Mouse (Mus musculus) ovary, adult 18-20 months (tissue): ENCODE results near the gene Chka.

Source experiments
- DNase-seq: peaks from one replicate; pipeline ENCODE4 v3.0.0; 2022; ENCODE audit warnings: low spot score, mixed read lengths

Gene Chka

DNA sequence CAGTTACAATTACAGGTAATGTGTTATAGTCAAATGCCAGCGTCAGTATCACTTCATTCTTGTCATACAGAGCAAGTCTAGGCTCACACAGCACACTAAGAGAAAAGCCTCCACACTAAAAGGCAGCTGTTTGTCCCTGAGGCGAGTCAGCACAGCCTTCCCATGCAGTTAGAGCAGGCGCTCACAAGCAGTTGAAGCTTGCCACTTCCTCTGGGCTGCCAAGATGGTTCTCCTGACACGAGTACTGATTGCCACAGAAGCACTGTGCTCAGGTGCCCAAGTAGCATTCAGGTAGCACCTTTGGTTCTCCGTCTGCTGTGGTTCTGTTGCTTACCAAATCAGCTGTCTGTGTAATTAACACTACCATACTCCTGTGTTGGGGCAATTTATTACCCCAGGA lies 37.5 kb downstream of the Chka start:
- no peak for DNase-seq

DNA sequence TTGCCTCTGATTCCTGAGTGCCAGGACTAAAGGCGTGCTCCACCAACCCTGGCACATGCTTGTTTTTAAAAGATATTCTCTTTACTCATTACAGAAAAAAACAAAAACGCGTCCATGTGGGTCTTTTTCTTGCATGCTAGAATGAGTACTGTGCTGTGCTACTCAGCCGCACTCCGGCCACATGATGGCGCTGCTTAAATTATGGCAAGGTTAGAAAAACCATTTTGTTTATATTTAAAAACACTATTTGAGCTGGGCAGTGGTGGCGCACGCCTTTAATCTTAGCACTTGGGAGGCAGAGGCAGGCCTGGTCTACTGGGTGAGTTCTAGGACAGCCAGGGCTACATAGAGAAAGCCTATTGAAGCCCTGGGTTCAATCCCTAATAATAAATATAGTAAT lies 38.6 kb downstream of the Chka start:
- DNase-seq = no peak

DNA sequence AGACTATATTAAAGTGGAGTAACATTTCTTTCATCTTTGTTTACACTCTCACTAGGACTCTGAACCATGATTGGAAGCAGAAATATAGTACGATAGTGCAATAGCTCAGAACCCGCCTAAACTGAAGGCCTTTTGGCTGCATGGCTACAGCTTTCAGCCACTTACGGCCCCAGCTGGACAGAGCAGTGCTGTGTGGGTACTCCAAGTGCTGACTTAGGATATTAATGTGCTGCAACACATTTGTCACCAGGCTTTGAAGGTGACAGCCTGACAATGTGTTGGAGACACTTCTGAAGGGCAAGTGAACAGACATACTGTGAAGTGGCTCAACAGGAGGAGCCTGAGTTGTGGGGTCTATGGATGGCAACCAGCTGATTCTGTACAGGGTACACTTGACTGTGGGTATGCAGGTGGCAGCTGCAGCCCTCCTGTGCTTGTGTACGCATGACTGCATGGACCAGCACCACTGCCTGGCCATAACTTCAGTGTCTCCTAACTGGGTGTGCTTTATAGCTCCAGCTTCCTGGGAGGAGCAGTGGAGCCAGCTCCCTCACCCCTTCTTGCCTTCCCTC lies 42.1 kb downstream of the Chka start:
- no peak for DNase-seq

DNA sequence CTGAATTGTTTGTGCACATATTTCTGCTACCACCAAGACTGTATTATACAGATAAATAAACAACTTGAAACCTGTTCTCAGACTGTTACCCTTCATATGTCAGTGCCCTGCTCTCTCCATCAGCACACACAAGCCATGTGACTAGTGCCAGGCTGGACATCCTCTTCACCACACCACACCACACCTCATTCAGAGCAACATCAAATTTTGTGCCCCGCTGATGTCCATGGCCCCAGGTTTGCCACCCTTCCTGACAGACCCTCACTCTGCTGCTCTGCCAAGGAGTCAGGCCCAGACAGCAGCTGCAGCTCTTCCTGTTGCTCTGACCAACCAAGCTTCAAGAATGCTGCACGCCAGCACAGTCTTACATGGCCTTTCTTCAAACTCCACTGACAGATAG lies 42.7 kb downstream of the Chka start:
- no peak for DNase-seq

DNA sequence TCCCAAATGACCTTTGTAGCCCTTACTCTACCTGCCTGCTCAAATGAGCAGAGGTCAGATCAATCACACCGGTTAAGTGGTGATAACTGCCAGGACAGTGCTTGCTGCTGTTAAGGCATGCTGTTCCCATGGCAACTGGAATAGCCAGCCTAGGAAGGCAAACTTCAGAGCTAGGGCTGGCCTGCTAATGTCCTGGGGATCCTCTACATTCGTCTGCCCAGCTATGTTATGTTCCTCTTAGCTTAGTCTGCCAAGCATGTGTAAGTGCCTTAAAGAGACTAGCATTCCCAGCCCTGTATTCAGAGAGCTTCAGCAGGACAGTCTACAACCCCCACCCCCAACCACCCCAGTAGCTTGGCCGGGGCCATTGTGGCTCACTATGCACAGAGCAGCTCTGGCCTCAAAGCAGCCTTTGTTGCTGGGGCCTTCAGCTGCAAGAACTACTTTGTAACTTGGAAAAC lies 43.6 kb downstream of the Chka start:
- DNase-seq = no peak

DNA sequence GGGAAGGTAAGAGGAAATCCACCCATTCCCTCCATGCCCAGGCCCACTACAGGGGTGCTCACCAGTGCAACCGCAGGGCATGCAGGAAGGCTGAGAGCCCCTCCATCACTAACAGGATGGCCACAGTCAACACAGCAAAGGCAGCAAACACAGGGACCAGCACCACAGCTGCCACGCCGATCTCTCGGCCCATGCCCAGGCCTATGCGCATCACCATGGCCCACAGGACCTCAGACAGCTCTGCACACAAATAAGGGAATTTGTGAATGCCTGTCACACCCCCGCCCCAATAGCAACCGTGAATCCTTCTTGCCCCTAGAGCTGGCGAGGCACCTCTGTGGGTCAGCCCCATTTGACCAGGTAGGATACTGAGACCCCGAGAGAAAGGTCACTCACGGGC lies 44.6 kb downstream of the Chka start:
- DNase-seq = no peak

DNA sequence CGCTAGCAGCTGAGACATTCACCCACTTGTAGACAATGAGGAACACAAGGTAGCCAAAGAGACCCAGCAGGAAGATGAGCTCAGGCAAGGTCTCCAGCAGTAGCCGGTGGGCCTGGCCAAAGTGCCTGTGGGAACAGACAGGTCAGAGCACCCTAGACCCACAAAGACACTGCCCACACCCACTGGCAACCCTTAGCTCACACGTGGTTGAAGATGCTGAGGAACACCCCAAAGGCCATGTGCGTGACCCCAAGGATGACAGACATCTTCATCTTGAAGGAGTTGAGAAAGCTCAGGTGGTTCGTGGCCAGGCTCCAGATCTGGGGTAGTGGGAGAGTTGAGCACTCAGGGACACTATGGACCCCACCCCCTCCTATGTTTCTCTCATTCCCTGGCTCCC lies 46.0 kb downstream of the Chka start:
- DNase-seq = no peak

DNA sequence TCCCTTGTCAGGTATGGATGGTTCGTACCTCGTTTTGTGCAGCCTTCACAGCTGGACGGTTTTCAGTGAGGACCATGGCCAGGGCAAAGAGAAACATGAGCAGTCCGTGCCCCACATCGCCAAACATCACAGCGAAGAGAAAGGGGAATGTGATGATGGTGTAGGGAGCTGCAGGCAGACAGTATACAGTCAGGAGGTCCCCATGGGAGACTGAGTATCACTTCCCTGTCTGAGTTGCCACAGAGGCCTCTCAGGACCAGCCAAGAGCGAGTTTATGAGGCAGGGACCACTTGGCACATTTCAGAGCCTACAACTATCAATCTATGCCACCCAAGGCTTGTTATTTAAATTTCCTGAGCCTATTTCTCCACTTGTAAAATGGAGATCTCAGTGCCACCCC lies 47.4 kb downstream of the Chka start:
- DNase-seq = no peak

DNA sequence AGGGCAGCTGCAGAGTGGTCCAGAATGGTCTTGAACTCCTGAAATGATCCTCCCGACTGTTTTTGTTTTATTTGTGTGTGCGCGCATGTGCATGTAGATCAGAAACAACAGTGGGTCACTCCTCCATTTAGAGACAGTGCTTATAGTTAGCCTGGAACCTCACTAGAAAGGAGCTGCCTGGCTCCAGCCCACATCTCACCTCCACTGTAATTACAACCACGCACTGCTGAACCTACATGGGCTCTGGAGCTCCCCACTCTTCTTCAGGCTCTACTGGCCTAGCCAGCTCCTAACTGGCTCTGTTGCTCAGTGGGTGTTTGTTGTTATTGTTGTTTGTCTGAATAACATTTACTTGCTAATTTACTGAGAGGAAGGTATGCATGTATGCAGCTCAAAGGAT lies 48.0 kb downstream of the Chka start:
- DNase-seq = no peak

DNA sequence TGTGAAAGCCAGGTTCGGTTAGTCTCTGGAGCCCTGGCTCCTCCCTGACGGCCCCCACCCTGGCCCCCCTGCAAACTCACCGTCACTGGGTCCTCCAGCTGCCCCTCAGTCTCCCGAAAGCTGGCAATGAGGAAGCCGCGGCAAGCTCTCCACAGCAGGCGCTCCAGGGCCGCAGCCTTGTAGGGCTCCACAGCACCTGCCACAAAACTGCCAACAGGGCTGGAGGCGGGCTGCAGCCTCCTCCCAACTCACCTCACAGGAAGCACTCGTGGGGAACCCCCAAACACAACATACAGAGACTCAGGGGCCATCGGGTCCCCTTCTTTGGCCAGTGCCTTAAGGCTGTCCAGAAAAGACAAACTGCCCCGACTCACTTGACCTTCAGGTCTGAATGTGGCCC lies 51.4 kb downstream of the Chka start:
- DNase-seq = no peak

DNA sequence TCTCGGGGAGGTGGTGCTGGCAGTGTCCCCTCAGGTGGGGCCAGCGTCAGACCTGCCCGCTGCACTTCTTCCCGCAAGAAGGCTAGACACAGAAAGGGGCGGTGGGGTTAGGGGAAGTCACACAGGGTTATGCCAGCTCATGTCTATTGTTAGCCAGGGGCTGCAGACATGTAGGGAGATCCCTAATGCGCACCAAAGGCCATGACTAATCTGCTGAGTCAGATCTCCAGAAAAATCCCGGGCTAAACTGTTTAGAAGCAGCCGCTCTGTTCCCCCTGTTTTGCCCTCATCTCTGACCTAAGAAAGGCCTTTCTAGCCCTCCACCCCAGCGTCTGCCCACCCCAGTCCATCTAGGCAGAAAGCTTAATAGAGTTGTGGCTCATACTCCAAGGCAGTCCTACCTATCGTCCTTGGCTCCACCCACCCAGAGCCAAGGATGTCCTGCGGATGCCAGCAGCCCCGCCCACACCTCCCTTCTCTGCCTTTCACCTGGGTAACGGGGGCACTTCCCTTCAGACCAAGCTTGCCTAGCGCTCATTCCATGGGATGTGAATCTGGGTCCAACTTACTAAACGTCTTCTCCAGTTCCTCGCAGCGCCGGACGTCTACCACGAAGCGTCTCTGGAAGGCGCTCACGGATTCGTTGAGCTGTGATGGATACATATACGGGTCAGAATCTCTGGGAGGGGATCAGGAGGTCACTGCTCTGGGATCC lies 52.2 kb downstream of the Chka start:
- DNase-seq = no peak

DNA sequence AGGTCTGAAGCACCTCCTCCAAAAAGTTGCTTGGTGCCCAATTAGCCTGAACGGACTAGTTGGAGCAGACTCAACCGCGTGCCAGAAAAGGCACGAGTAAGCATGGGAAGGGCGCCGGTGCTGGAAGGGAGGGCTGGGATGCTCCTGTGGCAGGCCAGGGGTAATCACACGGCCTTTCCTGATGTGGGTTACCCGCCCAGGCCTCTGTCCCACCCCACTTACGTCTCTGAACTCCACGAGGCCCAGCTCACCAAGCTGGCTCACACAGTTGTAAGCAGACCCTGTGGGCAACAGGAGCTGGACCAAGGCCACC lies 52.7 kb downstream of the Chka start:
- no peak for DNase-seq

DNA sequence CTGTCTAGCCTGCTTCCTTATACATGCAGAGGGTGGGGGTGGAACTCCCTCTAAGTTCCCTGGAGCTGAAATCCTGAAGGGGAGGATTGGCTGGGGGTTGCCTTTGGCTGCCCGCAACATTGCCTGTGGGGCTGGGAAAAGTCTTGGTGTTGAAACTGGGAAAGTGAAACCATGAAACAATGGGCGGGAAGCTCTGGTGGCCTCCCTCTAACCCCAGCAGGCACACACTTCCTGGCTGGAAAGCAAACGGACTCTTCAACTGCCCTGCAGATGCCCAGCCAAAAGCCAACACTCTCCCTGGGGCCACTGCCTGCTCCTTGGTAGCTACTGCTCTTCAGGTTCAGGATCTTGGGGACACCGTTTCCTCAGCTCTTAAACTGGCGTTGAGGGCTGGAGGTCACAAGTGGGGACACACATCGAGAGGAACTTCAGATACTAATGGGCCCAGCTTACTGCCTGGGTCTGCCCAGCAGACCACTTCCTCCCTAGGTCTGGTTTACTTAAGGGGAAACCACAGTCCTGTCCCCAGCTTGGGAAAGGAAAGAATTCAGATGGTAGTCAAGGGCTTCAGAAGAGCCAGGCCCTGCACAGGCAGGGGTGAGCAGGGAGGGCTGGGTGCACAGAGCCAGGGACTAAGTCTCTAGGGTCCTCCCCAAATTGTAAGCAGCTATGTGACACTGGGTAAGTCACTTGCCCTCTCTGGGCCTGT lies 53.8 kb downstream of the Chka start:
- DNase-seq = no peak

DNA sequence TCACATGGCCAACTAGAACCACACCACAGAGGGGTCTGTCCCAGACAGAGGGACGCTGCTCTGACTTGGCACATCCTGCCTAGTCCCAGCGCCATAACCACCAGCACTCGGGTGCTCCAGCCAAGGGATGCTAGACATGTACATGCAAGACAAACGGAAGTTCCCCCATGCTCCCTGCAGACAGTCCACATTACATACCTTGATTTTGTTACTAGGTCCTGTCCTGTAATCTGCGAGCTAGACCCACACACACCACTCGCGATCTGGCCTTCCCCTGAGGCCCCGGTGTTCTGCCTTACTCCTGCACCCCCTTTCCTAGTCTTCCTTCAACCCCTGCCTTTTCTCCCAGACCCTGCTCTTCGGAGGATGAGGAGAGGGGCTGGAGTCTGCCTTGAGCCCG lies 54.8 kb downstream of the Chka start:
- DNase-seq = no peak

DNA sequence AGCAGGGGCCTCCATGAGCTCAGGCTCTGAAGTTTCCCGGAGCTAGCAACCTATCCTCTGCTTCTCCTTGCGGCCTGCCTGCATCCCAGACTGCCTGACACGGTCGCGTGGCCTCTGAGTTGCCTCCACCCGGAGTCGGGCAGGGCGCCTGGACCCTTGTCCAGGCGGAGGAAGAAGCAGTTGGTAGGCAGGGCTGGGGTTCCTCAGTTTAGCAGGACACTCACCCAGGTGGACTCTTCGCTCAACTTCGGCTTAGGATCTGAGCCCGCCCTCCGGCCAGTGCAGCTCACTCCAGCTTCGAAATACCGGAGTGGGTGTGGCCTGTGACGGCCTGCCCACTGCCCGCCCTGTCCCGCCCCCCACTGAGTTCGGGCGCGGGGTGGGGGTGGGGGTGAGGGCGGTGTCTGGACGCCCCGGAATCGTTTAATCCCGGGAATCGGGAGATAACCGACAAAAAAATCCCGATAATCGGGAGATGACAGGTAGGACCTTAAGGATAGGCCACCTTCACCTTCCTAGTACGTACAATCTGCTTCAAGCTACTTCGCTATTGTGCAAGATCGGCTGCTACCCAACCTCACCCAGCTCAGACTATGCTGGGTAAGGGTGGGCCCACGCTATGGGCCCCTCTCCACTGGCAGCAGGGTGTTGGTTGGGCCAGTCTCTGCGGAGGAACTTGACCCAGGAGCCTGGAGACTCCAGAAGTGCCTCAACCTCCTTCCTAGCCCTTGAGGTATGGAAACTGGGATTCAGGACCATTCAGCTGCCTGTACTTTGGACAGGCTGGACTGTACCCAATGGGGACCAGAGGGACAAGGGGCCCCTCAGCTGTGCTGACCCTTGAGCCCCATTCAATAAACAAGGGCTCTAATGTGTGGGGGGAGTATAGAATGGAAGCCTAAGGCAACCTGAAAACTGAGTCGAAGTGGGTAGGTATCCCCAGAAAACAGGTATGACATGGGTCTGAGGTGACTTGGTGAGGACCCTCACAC lies 55.5 kb downstream of the Chka start, which contains the start of gene Tcirg1:
Gene Tcirg1, minus strand, starts transcription at position 339 of the 992 bp plus-strand sequence.
- peak; percentile 80 for DNase-seq

DNA sequence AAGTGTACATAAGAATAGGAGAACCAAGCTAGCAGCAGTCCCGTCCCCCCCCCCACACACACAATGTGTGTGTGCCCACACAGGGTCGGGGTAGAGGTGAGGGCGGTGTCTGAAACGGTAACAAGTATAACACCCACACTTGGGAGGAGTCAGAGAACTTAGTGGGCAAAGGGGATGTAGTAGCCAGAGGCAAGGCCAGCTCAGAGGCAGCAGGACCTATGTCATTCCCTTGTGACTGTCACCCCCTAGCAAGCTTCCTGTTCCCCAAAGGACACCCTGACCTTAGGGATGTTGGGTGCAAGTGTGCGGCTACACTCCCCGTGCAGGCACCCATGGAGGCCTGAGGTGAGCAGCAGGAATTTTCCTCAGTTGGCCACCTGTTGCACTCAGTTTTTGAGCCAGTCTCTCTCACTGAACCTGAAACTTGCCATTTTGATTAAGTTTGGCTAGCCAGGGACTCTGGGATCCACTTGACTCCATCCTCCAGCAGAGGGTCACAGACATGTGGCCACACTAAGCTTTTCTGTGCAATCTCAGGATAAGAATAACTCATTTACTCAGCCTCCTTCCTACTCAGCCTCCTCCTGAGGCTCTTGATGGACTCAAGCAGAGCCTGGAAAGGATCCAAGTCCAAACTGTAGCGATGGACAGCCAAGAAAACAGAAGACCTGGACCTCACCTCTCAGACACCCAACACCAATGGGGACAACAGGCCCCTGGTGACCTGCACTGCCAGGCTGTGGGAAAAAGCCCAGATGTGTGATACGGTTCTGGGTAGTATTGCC lies 56.5 kb downstream of the Chka start:
- DNase-seq = no peak

DNA sequence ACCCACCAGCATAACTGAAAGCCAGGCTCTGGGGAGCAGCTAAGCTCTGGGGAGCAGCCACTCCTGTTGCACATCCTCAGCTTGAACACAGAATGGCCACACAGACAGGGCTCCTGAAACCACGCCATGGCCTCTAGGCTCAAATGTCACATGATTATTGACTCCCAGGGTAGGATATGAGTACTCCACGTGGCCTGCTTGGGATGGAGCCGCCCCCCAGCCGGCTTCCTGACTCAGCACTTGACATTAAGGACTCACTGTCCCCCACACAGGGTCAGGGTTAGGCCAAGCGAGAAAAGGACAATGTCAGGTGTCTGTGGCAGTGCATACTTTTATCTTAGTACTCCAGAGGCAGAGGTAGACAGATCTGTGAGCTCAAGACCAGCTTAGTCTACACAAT lies 58.6 kb downstream of the Chka start:
- DNase-seq = no peak

DNA sequence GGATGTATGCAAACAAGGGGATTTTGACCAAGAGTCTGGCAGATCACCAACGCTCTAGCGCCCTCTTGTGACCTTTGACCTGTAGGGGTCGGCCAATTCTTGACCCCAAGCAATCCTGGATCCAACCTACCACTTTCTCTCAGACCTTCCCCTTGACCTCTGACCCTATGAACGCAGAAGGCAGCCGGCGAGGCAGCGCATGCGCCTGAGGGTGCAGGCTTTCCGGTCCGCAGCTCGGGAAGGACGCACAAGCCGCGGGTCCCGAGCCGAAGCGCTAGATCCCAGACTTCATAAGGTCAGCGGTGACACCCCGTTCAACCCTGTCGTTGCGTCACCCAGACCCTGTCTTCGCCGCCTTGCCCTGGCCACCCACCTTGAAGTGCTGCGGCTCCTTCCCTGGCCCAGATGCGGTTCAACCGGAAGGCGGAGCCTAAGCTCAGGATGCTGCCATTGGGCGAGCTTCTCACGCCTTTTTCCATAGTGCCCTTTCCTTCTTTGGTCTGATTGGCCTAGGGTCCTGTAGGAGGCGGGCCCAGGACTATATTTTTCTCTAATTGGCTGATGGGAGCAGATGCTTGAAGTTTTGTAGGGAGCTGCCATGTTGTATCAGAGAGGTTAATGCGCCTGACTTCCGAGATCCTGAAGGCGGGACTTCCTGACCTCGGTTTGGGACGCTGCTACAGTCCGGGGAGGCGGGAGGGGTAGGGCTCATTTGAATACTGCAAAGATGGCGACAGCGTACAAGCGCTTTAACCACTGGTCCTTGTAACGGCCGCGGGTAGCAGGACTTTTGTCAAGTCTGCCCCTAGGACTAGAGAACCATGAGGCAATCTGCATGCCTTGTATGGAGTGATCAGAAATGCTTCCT lies 61.0 kb downstream of the Chka start, which contains the start of gene Ndufs8:
Gene Ndufs8, minus strand, starts transcription at position 438 of the 868 bp plus-strand sequence.
- peak; percentile 95 for DNase-seq

DNA sequence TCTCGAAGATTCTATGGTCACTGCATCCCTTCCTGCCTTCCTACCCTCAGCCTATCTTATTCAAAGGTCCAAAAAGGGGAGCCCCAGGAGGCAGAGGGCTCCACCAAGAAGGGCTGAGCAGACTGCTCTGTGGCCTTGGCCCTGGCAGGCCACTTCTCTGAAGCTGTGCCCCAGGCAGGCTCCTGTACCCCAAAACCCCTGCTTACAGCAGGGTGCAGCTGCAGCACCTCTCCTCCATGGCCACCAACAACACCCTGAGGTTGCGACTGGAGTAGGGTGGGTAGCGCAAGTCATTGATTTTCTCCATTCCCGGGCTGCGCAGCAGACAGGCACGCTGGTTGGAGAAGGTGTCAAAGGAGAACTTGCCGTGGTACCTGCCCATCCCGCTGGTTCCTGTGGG lies 62.1 kb downstream of the Chka start:
- no peak for DNase-seq

DNA sequence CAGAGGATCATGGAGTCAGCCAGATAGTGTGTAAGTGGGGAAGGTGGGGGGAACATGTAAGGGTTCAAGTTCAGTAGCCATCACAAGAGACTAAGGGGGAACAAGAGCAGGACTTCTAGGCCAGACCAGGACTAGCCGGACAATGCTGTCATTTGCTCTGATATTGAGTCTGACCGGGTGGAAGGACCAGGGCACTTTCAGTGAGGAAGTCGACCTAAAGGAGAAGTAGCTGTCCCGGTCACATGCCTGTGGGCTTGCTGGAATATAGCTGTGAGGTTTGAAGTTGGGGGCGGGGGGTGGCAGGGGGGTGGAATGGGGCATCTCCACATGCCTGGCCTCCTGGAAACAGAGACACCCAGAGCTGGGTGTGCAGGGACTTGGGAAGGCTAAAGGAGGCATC lies 63.0 kb downstream of the Chka start:
- DNase-seq = no peak
